Mouse (Mus musculus): ENCODE results near the gene Mblac2.
A peak's percentile ranks its signal among the peaks of the same experiment; 100 is the strongest.
"Not testable (repeated sequence)": the region's sequence is repeated elsewhere in the genome, so short reads cannot be mapped to it uniquely, and the experiment has no call there.

Mblac2 gene

DNA sequence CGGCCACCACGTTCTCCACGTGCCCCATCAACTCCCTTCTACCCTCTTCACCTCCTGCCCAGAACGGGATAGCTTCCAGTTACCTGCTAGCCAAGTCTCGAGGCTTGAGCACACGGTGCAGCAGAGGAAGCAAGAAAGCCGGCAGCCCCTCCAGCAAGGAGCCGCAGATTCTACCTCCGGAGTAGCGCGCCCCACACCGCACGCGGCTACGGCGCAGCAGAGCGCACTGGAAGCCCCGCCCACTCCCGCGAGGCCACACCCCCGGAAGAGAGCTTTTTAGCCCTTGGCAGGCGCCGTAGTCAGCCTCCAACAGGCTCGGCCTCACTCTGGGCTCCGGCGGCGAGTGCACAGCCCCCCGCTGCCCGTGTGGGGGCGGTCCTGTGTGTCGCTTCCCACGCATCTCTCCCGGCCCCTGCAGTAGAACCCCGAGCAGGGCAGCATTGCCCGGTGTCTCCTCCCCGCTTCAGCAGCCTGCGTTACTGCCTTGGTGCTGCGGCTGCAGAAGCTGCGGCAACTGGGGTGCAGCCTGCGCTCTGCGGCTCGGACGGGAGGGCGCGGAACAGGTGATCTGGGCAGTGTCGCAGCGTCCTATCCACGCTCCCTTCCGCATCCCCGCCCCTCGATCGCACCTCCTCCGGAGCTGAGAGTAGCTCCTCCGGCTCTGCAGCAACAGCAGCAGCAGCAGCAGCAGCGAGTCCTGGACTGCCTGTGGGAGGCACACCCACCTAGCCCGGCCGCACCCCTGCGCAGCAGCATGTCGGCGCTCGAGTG lies at the start of gene Mblac2, which contains the start of gene Polr3g:
Mblac2 (plus strand) TSS at position 567 of the 771 bp plus-strand sequence.
Polr3g (minus strand) TSS at position 239 of the 771 bp plus-strand sequence.
- DNase-seq (ENCODE audit: low spot score in 2 of 2): peak; percentile 94 to 95

DNA sequence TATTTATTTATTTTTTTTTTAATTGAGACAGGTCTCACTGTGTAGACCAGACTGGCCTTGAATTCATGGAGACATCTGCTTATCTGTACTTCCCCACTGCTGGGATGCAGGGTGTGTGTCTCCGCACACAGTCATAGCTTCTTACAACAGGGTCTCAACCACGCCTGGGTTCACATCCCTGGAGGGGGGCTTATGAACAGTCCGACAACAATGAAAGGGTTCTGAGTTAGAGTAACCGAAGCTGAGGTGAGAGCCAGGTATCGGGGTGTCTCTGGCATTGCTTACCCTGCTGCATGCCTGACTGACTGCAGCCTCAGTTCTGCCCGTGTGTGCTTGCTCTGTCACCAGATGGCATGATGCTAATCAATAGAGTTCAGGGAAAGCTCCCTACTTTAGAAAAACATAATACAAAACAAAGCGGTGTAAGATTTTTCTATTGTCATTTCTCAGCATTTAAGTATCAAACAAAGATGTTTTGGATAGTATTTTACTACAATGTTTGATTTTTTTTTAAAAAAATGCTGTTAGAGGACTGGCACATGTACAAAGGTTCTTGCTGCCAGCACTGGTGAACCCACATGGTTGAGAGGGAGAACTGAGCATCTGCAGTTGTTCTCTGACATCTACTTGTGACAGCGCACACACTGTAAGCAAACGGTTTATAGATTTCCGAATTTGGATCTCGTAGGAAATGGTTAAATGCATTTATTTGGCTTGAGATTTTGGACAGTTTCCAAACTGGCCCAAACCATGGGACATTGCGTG lies 47.4 kb upstream of the Mblac2 start:
- no peak for DNase-seq (ENCODE audit: low spot score in 2 of 2)

DNA sequence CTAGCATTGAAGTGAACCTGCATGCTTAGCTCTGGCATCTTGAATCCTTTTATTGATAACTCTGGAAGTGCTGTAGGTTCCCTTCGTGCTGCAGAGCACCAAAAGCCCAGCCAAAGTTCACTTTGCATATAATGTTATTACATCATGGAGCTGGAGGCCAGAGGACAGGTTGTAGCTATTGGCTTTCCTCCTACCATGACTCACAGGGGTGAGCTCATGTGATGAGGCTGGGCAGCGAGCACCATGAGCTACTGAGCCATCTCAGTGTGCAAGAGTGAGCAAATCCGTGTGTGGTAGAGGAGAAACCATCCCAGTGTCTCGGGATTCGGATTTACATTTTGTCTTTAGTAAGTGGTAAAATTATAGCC lies 46.8 kb upstream of the Mblac2 start:
- DNase-seq (ENCODE audit: low spot score in 2 of 2): no peak

DNA sequence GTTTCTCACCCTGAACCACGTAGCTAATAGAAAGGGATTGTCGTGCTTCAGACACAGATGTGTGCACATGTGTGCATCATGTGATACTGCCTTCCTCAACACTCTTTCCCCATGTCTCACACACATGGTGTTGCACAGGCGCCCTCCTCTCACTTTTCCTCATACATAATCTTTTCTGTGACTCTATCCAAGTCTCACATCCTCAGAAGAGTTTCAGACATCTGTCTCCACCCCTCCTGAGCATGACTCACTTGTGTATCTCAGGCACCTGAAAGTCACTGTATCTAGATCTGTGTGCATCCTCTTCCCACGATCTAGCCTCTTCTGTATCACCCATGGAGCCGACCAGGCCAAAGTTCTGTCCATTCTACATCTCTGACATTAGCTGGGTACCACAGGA lies 43.4 kb upstream of the Mblac2 start:
- no peak for DNase-seq (ENCODE audit: low spot score in 2 of 2)

DNA sequence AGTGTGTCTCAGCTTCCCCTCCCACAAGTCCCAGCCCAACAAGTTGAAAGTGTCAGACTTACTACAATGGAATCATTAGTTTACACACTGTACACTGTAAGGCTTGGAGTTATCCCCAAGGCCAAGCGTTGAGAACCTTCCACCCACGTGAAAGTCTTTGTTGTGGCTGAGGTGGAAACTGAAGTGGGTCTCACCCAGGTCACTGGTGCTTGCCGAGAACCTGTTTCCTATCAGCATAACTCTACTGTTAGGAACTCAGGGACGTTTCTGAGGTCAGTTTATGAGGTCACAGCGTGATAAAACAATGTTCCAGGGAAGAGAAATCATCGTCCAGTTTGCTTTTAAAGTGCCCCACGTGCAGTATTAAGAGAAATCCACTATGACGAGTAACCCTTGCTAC lies 35.8 kb upstream of the Mblac2 start:
- peak in 1 of 2 experiments; percentile 10 for DNase-seq (ENCODE audit: low spot score in 2 of 2)

DNA sequence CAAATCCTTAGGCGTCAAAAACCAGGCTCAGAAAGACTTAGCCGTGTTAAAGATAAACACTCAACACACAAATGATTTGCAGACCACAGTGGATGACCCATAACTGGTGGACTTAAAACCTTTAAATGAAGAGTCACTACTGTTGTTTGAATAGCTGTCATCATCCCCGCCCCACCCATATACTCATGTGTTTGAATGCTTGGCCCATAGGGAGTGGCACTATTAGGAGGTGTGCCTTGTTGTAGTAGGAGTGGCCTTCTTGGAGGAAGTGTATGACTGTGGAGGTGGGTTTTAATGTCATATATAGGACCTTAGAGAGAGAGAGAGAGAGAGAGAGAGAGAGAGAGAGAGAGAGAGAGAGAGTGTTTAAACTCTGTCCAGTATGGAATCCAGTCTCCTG lies 28.0 kb upstream of the Mblac2 start:
- no peak for DNase-seq (ENCODE audit: low spot score in 2 of 2)

DNA sequence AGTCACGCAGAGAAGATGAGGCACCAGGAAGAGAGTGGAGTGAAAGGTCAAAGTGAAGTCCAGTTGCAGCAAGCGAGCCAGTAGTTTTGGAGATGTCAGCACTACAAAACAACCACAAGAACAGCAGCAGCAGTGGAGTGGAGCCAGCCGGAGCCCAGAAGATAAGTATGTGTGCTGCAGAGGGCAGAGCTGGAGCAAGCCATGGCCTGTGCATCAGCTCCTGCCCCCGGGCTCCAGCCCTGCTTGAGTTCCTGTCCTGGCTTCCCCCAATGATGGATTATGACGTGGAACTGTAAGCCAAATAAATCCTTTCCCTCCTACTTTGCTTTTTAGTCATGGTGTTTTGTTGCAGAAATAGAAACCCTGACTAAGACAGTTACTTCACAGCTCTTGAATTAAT lies 26.9 kb upstream of the Mblac2 start:
- no peak for DNase-seq (ENCODE audit: low spot score in 2 of 2)

DNA sequence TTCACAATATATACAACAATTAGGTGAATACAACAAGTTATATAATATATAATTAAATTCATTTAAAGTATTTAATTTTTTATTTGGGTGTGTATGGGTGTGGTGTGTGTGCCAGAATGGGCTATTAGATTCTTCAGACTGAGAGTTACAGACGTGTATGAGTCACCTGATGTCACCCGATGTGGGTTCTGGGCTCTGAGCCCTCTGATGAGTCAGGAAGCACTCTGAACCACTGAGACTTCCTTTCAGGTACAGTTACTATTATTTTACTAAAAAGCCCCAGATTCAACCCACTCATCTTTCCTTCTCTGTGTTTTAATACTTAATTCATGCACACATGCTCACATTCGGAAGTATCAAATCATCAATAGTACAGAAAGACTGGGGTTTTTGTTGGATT lies 26.3 kb upstream of the Mblac2 start:
- no peak for DNase-seq (ENCODE audit: low spot score in 2 of 2)

DNA sequence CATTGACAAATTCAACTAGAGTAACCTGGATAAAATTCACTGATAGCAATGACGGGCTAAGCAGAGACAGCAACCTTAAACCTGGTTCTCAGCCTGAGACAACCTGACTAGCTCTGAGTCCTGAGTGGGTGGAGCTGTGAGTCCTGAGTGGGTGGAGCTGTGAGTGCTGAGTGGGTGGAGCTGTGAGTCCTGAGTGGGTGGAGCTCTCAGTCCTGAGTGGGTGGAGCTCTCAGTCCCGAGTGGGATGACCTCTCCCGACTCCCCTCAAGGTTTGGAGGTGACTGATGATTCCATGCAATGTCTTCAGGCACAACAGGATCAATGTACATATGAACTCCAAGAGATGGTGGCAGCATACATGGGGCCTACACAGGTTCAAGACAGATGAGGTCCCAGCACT lies 21.6 kb upstream of the Mblac2 start:
- no peak for DNase-seq (ENCODE audit: low spot score in 2 of 2)

DNA sequence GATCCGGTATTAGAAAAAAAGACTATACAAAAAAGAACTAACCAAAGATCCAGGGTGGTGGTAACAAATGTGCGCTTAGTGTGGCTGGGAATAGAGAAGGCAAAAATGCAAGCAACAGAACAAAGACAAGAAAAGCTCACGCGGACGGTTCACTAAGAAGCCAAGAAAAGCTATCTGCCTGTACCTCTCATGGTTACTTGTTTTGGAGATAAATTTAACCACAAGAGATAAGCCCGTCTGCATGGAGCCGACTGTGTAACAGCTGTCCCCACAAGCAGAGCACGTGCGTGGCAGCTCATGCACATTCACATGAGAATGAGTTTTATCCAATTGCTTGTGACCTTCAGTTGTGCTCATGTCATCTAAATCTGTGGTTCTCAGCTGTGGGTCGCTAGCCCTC lies 20.7 kb upstream of the Mblac2 start:
- DNase-seq (ENCODE audit: low spot score in 2 of 2): no peak

DNA sequence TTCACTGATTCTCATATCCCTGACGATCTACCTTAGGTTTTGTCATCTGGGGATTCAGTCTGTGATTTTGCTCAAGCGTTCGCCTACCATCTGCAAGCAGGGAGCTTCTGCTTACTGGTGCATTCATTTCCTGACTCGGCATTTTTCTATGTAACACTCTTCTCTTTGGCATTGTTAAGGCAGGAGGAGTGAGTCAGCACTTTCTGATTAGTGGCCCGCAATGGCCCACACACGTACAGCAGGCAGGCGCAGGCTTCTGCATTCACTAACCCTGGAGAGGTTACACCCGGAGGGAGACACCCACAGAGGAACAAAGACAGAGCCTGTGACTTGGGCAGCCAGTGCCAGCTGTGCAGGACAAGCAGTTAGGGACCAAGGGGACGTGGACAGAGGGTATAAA lies 19.5 kb upstream of the Mblac2 start:
- no peak for DNase-seq (ENCODE audit: low spot score in 2 of 2)

DNA sequence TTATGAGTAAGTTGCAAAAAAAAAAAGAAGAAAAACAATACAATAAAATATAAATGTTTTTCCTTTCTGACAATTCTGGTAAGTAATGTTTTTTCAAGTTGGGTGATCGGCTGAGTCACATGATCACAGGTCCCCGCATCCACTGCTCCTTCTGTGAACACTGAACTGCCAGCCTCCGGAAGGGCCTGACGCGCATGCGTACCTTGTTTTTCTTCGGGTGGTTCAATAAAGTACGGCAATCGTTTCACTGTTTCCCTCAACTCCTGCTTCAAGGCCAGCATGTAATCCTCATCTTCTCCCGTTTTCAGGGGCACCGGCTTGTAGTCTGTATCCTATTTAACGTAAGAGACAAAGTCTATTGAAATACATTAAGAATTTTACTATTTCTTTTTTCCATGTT lies 16.7 kb upstream of the Mblac2 start:
- no peak for DNase-seq (ENCODE audit: low spot score in 2 of 2)

DNA sequence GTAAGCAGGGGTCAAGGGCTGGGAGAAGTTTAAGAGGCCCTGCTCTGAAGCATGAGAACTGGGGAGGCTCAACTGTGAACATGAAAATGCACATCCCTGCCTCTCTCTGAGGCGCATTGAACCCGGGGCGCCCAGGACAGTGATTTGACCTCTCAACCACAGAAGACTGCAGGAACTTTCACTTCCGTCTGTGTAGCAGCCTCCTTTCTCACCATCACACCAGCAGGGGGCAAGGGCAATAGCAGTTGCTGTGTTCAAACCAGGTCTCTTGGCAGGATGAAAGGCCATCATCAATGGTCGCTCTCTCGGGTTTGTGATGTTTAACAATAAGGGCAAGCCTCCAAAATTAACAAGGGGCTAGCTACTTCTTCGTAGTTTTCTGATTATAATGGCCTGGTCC lies 8.0 kb upstream of the Mblac2 start:
- DNase-seq (ENCODE audit: low spot score in 2 of 2): no peak

DNA sequence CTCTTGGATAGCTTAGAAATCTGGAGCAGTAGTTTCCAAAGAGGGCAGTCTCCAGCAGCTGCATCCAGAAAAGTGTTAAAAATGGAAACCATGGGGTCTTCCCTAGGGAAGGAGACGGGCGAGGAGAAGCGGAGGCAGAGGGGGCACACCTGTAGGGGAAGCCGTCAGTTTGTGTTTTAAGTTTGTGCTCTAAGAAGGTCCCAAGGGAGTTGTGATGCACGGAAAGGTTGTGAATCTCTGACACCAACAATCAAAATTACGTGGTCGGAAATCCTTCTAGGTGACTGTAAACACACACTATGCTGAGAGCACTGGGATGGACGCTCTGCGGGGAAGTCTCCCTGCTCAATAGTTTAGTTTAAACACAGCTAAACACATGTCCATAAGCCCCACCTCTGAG lies 7.5 kb upstream of the Mblac2 start:
- no peak for DNase-seq (ENCODE audit: low spot score in 2 of 2)

DNA sequence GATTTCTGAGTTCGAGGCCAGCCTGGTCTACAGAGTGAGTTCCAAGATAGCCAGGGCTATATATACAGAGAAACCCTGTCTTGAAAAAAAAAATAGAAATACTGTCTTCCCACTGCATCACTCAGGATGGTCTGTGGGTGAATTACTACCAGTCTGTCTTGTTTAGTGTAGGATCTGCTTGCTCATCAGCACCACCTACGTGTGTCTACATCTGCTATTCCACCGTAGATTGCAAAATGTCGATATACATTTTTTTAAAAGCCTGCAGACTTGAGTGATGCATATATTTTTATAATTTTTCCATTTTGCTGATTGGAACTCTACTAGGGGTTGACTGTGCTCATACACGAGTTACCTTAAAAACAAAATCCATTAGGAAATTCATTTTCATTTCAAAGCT lies 4.8 kb upstream of the Mblac2 start:
- no peak for DNase-seq (ENCODE audit: low spot score in 2 of 2)

DNA sequence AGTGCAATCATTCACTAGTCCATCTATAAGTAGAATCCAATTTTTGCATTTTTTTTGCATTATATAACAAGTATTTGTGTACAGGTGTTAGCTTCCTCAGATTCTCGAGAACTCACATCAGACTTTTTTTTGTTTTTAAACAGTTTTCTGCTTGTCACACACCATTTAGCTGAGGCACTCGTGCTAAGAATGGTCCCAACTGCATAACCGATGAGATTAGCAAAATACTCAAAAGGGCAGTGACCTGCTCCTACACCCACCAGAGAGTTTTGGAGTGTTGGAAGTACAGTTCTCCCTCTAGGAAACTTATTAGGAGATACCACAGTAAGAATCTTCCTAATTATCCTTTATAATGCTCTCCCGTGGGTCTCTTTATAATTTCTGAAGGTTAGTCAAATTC lies 1.3 kb upstream of the Mblac2 start:
- DNase-seq (ENCODE audit: low spot score in 2 of 2): no peak

DNA sequence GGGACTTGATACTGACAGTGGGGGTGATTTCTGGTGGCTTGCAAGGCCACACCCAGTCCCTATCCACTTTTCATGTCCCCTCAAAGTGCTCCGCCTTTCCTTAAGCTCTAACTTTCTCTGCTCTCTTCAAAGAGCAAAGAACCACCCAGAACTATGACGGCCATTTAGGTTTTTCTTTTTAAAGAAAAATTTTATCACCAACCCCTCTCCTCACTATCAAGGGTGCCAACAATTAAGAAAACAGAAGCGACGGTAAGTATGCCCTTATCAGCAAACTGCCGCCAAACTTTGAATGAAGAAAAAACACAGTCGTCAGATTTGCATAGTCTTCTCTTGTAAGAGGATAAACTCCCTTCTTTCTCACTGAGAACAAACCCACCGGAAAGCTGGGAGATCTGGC lies 875 bp upstream of the Mblac2 start:
- no peak for DNase-seq (ENCODE audit: low spot score in 2 of 2)

DNA sequence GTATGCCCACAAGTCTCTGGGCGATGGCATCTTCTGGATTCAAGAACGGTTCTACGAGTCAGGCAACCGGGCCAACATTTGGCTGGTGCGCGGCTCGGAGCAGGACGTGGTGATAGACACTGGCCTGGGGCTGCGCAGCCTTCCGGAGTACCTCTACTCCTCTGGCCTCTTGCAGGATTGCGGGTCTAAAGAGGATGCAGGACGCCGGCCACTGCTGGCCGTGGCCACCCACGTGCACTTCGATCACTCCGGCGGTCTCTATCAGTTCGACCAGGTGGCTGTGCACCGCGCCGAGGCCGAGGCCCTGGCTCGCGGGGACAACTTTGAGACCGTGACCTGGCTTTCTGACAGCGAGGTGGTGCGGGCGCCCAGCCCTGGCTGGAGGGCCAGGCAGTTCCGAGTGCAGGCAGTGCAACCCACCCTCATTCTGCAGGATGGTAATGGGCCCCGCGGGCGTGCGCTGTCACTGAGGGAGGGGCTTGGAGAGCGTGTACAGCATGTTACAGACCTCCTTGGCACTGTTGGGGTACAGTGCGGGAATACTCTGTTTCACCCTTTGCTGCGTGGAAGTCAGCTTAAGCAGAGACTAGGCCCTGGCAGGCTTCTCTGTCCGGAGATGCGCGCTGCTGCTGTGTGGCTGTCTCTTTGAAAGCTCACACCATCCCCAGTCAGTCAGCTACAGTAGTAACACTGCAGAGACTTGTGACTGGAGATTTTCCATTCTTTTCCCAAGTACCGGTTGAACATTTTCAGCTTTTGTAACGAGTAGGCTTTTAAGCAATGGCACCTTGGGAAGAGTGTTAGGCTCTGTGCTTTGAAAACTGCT lies 618 bp downstream of the Mblac2 start:
- DNase-seq (ENCODE audit: low spot score in 2 of 2): peak in 1 of 2 experiments; percentile 2

DNA sequence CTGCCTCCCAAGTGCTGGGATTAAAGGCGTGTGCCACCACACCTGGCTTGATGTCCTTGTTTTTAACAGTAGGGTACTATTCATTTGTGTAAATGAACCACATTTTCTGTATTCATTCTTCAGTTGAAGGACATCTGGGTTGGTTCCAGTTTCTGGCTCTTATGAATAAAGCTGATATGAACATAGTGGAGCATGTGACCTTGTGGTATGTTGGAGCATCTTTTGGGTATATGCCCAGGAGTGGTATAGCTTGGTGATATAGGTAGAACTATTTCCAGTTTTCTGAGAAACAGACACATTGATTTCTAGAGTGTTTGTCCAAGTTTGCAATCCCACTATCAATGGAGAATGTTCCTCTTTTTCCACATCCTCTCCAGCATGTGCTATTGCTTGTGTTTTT lies 2.8 kb downstream of the Mblac2 start:
- DNase-seq (ENCODE audit: low spot score in 2 of 2): no peak

DNA sequence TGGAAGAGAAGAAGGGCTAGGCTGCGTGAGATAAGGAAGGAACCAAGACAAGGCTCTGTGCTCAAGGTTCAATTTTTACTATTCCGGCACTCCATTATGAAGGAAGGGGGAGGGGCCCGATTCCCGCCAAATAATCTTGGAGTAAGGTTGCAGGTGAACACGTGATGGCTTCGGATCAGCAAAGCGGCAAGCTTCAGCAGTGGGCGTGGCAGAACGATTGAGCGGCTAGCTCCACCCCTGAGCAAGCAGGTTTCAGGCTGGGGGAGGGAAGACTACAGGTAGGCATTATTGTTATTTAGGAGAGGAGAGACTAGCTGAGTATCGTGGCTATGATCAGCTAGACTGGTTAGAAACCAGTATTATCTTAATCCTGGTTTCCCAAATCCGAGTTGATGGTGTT lies 17.0 kb downstream of the Mblac2 start:
- DNase-seq (ENCODE audit: low spot score in 2 of 2): not testable (repeated sequence)

DNA sequence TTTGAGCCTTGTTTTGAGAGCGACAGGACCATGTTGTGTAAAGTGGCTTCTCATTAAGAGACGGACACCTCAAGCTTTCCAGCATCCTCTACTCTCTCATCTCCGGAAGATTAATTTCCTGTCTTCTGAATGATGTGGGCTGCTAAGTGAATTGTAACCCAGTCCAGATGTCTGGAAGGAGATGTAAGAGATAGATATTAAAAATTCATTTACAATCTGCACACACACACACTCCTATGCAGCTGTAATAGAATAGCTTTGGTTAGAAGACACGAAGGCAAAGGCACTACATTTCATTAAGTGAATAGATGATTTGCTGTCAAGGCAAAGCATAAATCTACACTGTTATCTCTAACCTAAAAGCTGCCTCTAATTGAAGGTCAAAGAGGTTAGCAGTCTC lies 18.0 kb downstream of the Mblac2 start:
- DNase-seq (ENCODE audit: low spot score in 2 of 2): no peak

DNA sequence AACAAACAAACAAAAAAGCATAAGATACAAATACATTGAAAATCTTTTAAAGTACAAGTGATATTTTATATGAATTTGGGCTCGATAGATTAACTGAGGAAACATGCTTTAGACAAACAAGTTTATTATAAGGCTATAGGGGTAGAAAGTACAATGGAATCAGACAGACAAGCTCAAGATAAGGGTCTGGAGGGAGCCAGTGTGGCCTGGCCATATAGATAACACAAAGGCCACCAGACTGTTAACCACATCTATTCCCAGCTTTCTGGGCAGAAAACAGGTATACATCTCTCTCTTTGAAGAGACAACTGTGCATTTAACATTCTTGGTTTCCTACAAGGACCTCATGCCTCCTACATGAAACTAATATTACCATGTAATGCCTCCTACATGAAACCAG lies 19.2 kb downstream of the Mblac2 start:
- no peak for DNase-seq (ENCODE audit: low spot score in 2 of 2)

DNA sequence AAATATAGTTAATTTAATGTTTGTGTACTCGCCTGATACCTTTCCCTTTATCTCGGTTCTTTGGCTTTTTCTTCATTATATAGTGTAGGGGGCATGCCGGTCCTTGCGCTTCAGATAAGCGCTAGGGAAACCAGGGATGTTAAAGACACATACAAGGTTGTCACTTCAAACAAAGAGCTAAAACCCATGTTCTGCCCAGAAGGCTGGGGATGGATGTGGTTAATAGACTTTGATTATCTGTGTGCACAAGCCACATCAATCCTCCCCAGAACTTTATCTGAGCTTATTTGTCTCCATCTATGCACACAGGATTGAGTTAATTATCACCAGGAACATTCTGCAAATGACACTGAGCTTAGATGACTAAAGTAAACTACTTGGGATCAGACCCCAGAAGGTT lies 25.5 kb downstream of the Mblac2 start:
- DNase-seq (ENCODE audit: low spot score in 2 of 2): no peak
